Mouse (Mus musculus) brain, embryonic 18.5 days (tissue): ENCODE measurements around the gene Gm8947.
"Not testable (repeated sequence)": the region's sequence is repeated elsewhere in the genome, so short reads cannot be mapped to it uniquely, and the experiment has no call there.

Experiments used
- DNase-seq: peaks from one replicate; pipeline ENCODE4 v3.0.0-alpha.2; 2012; ENCODE audit warnings: low read depth, low spot score

Gm8947 gene

GRCm38 (mm10) chr1:151192075-151192474, at the start of gene Gm8947:
Gene Gm8947 (plus strand): TSS chr1:151192376.
- not testable (repeated sequence) for DNase-seq

- no peak for DNase-seq
These were observed 47.6 kb upstream of the Gm8947 start for GRCm38 (mm10) chr1:151144471-151145146.

GRCm38 (mm10) chr1:151147801-151148200, 44.4 kb upstream of the Gm8947 start:
- DNase-seq, result no peak

- no peak for DNase-seq
These were observed 42.0 kb upstream of the Gm8947 start for GRCm38 (mm10) chr1:151150211-151150610.

DNA sequence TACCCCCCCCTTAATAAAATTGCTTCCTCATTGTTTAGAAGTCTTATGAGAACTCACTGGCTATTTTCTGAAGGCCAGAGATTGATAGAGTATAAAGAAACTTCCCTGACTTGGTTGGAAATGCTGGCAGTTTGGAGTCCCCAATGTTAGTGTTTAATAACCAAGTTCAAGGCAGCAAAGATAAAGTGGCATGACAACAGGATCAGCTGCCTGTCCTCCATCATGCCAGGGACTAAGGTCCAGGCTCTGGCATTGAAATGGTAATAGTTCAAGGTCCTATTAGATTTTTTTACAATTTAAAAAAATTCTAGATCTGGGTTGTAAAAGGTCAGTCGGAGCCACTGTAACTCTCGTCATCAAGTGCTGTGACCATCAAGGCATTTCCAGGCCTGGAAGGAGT, 41.1 kb upstream of the Gm8947 start:
- DNase-seq, result no peak

DNA sequence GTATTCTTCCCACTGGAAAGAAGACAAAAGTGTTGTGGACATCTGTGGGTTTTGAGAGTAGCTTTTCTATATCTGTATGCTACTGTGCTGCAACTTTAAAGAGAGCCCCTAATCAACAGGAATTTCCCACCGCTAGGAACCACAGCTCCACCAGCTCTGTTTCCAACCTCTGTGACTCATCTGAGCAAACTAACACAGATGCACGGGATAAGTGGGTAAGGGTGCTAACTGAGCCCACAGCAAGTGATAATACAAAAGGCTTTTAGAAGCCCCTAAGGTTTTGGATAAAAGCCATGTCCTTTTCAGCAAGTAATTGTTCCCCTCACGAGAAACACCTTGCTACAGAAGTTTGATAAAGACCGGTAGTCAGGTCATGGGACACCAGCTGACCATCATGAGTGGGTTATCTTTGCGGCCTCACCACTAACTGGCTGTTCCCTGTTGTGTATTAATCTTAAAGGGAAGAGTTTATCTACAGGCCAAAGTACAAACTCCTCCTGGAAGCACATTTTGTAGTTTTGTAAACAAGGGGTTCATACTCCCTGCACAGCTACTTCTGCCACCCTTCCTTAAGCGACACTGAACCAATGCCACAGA, 39.0 kb upstream of the Gm8947 start:
- DNase-seq, result no peak

GRCm38 (mm10) chr1:151154131-151154530, 38.0 kb upstream of the Gm8947 start:
- DNase-seq, result not testable (repeated sequence)

GRCm38 (mm10) chr1:151156129-151156528, 36.0 kb upstream of the Gm8947 start:
- no peak for DNase-seq

GRCm38 (mm10) chr1:151156777-151157632, 35.2 kb upstream of the Gm8947 start:
- DNase-seq, result no peak

GRCm38 (mm10) chr1:151157963-151158856, 34.0 kb upstream of the Gm8947 start:
- no peak for DNase-seq

DNA sequence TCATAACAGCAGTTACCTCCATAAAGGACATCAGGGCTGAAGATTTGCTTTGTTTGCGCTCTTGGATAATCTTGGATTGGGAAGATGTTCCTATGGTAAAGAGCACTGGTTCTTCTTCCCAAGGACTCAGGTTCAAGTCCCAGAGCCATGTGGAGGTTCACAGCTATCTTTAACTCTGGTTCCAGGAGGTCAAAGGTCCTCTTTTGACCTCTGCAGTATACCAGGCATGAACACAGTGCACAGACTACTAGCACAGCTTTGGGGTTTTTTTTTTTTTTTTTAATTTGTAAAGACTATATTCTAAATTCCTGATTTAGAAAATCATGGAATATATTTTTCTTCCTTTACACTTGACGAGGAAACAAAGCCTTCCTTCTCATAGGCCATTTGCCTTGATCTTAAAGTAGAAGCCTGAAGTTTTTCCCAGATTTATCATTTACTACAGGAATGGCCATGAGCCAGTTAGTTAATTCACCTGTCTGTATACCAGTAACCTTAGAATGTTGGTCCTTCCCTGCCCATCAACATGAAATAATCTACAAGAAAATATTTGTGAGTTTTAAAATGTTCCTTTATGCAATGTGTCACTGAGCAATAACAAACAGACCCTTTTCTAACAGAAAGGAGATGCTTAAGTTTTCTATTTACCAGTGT, 33.2 kb upstream of the Gm8947 start:
- DNase-seq, result no peak

DNA sequence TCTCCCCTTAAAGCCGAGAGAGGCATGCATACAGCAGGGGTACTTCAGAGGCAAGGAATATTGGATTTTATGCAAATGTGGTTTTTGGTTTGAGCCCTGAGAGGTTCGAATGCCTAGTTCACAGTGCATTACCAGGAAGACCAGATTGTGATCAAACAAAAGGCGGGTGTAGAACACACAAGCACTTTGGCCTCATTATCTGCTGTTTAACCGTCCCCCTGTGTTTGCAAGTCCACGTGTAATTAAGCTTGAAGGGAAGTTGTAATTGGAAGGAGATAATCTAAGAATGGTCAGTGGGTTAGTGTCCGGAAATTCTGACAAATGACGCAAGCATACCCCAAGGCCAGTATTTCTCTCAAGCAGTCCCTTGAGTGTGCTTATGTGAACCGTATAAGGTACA, 26.1 kb upstream of the Gm8947 start:
- DNase-seq, result no peak

- DNase-seq, result no peak
These were observed 24.7 kb upstream of the Gm8947 start for GRCm38 (mm10) chr1:151167297-151168047.

DNA sequence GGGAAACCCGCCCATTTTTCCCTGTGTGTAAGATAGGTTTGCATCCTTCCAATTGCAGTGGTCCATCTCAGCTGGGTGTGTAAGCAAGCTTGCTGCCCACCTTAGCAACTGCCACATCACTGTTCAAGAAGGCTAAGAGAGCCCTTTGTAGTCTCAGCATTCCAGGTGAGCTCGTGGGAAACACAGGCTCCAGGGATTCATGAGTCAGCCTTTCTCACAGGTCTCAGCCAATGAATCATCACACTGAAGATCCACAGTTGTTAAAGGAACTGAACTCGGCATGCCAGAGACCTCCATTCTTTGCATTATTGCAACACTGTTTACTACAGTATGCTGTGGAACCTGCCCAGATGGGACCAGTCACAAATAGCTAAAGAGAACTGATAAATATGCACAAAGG, 23.5 kb upstream of the Gm8947 start:
- DNase-seq, result no peak

GRCm38 (mm10) chr1:151171572-151172461, 20.4 kb upstream of the Gm8947 start:
- no peak for DNase-seq

- no peak for DNase-seq
These were observed 14.9 kb upstream of the Gm8947 start for GRCm38 (mm10) chr1:151177030-151177936.

- no peak for DNase-seq
These were observed 14.3 kb upstream of the Gm8947 start for GRCm38 (mm10) chr1:151177937-151178271.

- no peak for DNase-seq
These were observed 13.6 kb upstream of the Gm8947 start for GRCm38 (mm10) chr1:151178505-151179083.
